Mouse (Mus musculus) retina, postnatal 7 days (tissue): ENCODE measurements around the gene Srebf1.

ENCODE experiments used
- DNase-seq: peaks from one replicate; pipeline ENCODE4 v3.0.0-alpha.2; 2012; ENCODE audit warnings: low read depth, low spot score

Gene Srebf1

GRCm38 (mm10) chr11:60206207-60206606 lies 16.2 kb downstream of the Srebf1 start:
- no peak for DNase-seq

GRCm38 (mm10) chr11:60205026-60205425 lies 17.4 kb downstream of the Srebf1 start:
- no peak for DNase-seq

- no peak for DNase-seq
Measured at GRCm38 (mm10) chr11:60202710-60203638, 19.4 kb downstream of the Srebf1 start.

GRCm38 (mm10) chr11:60200384-60200783 lies 22.0 kb downstream of the Srebf1 start:
- no peak for DNase-seq

- peak; percentile 90 for DNase-seq
Measured at GRCm38 (mm10) chr11:60199702-60200184, 22.6 kb downstream of the Srebf1 start.

- DNase-seq: no peak
Measured at GRCm38 (mm10) chr11:60198651-60199050, 23.7 kb downstream of the Srebf1 start.

GRCm38 (mm10) chr11:60197998-60198619 lies 24.3 kb downstream of the Srebf1 start:
- no peak for DNase-seq

- no peak for DNase-seq
Measured at GRCm38 (mm10) chr11:60196344-60196743, 26.0 kb downstream of the Srebf1 start.

GRCm38 (mm10) chr11:60195108-60195507 lies 27.3 kb downstream of the Srebf1 start:
- no peak for DNase-seq

- DNase-seq: no peak
Measured at GRCm38 (mm10) chr11:60193556-60193955, 28.8 kb downstream of the Srebf1 start.

- no peak for DNase-seq
Measured at GRCm38 (mm10) chr11:60192534-60192933, 29.8 kb downstream of the Srebf1 start.

GRCm38 (mm10) chr11:60190055-60190641 lies 32.2 kb downstream of the Srebf1 start:
- DNase-seq: no peak

- no peak for DNase-seq
Measured at GRCm38 (mm10) chr11:60189501-60190040, 32.8 kb downstream of the Srebf1 start.

GRCm38 (mm10) chr11:60188275-60188853 lies 34.0 kb downstream of the Srebf1 start:
- no peak for DNase-seq

- no peak for DNase-seq
Measured at GRCm38 (mm10) chr11:60187070-60187469, 35.3 kb downstream of the Srebf1 start.

- DNase-seq: no peak
Measured at GRCm38 (mm10) chr11:60185396-60186231, 36.8 kb downstream of the Srebf1 start.

- DNase-seq: no peak
Measured at GRCm38 (mm10) chr11:60184346-60185325, 37.7 kb downstream of the Srebf1 start.

- DNase-seq: no peak
Measured at GRCm38 (mm10) chr11:60182741-60183140, 39.6 kb downstream of the Srebf1 start.

- DNase-seq: peak; percentile 33
Measured at GRCm38 (mm10) chr11:60182116-60182670, 40.2 kb downstream of the Srebf1 start.
